Mouse (Mus musculus) kidney, adult 2 months (tissue): ENCODE results near the gene Tmem217.

Source experiments
- CTCF ChIP-seq: fragments of 200-500 bp; conservative IDR thresholded peaks from 2 replicates; pipeline ENCODE4 v1.5.1; 2011; ENCODE audit warnings: low read depth, mild to moderate bottlenecking, control low read depth, low read length, moderate library complexity, mixed read lengths; ENCODE audit not compliant: insufficient read depth, insufficient read length
- POLR2A ChIP-seq: fragments of 200-500 bp; IDR thresholded peaks from one replicate; pipeline ENCODE4 v1.6.1; 2011; ENCODE audit warnings: low read depth, low read length, control low read depth

- TF ChIP-seq POLR2A (no peak), CTCF (no peak)
These were observed 6.3 kb upstream of the Tmem217 start for GRCm38 (mm10) chr17:29558476-29558875.
